Mouse (Mus musculus): ENCODE data around the gene Slc38a1. TPM values are rescaled to one million over a fixed set of nuclear protein-coding genes. Genes with fewer than 3 reads are reported as not detected.

Slc38a1 gene
- total and polyA plus RNA-seq, 3 experiments = 22.5 to 79.0 (median 39.4) TPM

- Histone ChIP-seq H3K36me3 (replicated peaks in 1 of 2; ENCODE audit: control insufficient read depth in 1 of 2, insufficient read depth in 1 of 2, low read length in 1 of 2) (peaks cover 58 to 70% of the 10 kb centered on the region in 2 experiments), H3K4me3 (replicated peaks in 1 of 3; ENCODE audit: low read depth in 2 of 3, low read length in 2 of 3, poor library complexity in 1 of 3) (no peak overlapping the region), H3K27me3 (replicated peaks) (no peaks in the 10 kb centered on the region), H3K4me1 (ENCODE audit: control insufficient read depth in 1 of 2, insufficient read depth in 2 of 2) (peaks cover 3 to 49% of the 10 kb centered on the region in 2 experiments; a peak in 3 of 4 replicates), H3K79me2 (replicated peaks; ENCODE audit: control insufficient read depth, extremely low read depth, insufficient read depth, poor library complexity, severe bottlenecking) (no peaks in the 10 kb centered on the region), H3K9me3 (replicated peaks; ENCODE audit: low read length) (no peaks in the 10 kb centered on the region), H3K27ac (ENCODE audit: insufficient read depth, low read depth) (no peak overlapping the region), H3K4me2 (ENCODE audit: insufficient read depth, low read depth, poor library complexity, severe bottlenecking) (no peak overlapping the region), H3K9ac (ENCODE audit: insufficient read depth, low read depth) (no peak overlapping the region)
- DNase-seq (ENCODE audit: extremely low read depth) = no peak
- dilution Hi-C loops (cut with MboI; ENCODE audit: extremely low pct_ligation_motif_present, extremely low pct_unique_long_range_greater_than_20kb, low sequenced_read_pairs) = no loop called here
- in situ Hi-C loops (cut with MboI; ENCODE audit: low pct_ligation_motif_present, low pct_unique_long_range_greater_than_20kb, low sequenced_read_pairs) = loop anchor here (25.0 kb wide), 1 partner anchor 248 kb away; no protein-coding TSS in a partner anchor
- no peak for TF ChIP-seq SMC3 (IDR thresholded peaks at IDR 0.05; ENCODE audit: low read depth, low read length)
- TF ChIP-seq KAT2A (IDR thresholded peaks at IDR 0.05; ENCODE audit: insufficient replicate concordance, low read length) = no peak
- no peak for TF ChIP-seq PAX5 (IDR thresholded peaks at IDR 0.05; ENCODE audit: low read length)
- TF ChIP-seq IRF4 (IDR thresholded peaks at IDR 0.05; ENCODE audit: low read depth, low read length) = no peak
- TF ChIP-seq MAZ (IDR thresholded peaks at IDR 0.05; ENCODE audit: low read depth, low read length) = no peak
- no peak for TF ChIP-seq USF1 (IDR thresholded peaks at IDR 0.05; ENCODE audit: low read depth, low read length)
- TF ChIP-seq UBTF (IDR thresholded peaks at IDR 0.05; ENCODE audit: low read depth, low read length) = no peak
- TF ChIP-seq MYC (IDR thresholded peaks at IDR 0.05; ENCODE audit: low read depth, low read length) = no peak
- TF ChIP-seq TCF12 (IDR thresholded peaks at IDR 0.05; ENCODE audit: low read depth, low read length) = no peak
These were observed 46.1 kb upstream of the Slc38a1 start for GRCm38 (mm10) chr15:96688784-96689318.

GRCm38 (mm10) chr15:96688036-96688435 is 45.3 kb upstream of the Slc38a1 start:
- no peak overlapping the region for H3K4me2 ChIP-seq (ENCODE audit: insufficient read depth, low read depth, poor library complexity, severe bottlenecking)
- peaks cover 3 to 42% of the 10 kb centered on the region in 2 experiments; a peak in 3 of 4 replicates for H3K4me1 ChIP-seq (ENCODE audit: control insufficient read depth in 1 of 2, insufficient read depth in 2 of 2)
- no peaks in the 10 kb centered on the region for H3K79me2 ChIP-seq (replicated peaks; ENCODE audit: control insufficient read depth, extremely low read depth, insufficient read depth, poor library complexity, severe bottlenecking)
- TF ChIP-seq SMC3 (IDR thresholded peaks at IDR 0.05; ENCODE audit: low read depth, low read length) = no peak
- no peak for TF ChIP-seq RAD21 (IDR thresholded peaks at IDR 0.05; ENCODE audit: low read depth, low read length)
- TF ChIP-seq POLR2AphosphoS2 (IDR thresholded peaks at IDR 0.05; ENCODE audit: low read depth, low read length) = peak; percentile 72
- no peak for DNase-seq (ENCODE audit: extremely low read depth)
- in situ Hi-C loops (cut with MboI; ENCODE audit: low pct_ligation_motif_present, low pct_unique_long_range_greater_than_20kb, low sequenced_read_pairs) (loop anchor here (25.0 kb wide), 1 partner anchor 249 kb away; no protein-coding TSS in a partner anchor), dilution Hi-C loops (cut with MboI; ENCODE audit: extremely low pct_ligation_motif_present, extremely low pct_unique_long_range_greater_than_20kb, low sequenced_read_pairs) (no loop called here)
- H3K4me3 ChIP-seq (replicated peaks in 1 of 3; ENCODE audit: low read depth in 2 of 3, low read length in 2 of 3, poor library complexity in 1 of 3) = no peak overlapping the region
- H3K27me3 ChIP-seq (replicated peaks) = no peaks in the 10 kb centered on the region
- no peak overlapping the region for H3K9ac ChIP-seq (ENCODE audit: insufficient read depth, low read depth)
- no peak overlapping the region for H3K27ac ChIP-seq (ENCODE audit: insufficient read depth, low read depth)
- peaks cover 50 to 62% of the 10 kb centered on the region in 2 experiments for H3K36me3 ChIP-seq (replicated peaks in 1 of 2; ENCODE audit: control insufficient read depth in 1 of 2, insufficient read depth in 1 of 2, low read length in 1 of 2)
- H3K9me3 ChIP-seq (replicated peaks; ENCODE audit: low read length) = no peaks in the 10 kb centered on the region

- Histone ChIP-seq H3K9ac (ENCODE audit: insufficient read depth, low read depth) (no peak overlapping the region), H3K4me2 (ENCODE audit: insufficient read depth, low read depth, poor library complexity, severe bottlenecking) (no peak overlapping the region), H3K27me3 (replicated peaks) (no peaks in the 10 kb centered on the region), H3K27ac (ENCODE audit: insufficient read depth, low read depth) (no peak overlapping the region), H3K36me3 (replicated peaks in 1 of 2; ENCODE audit: control insufficient read depth in 1 of 2, insufficient read depth in 1 of 2, low read length in 1 of 2) (peaks cover 43 to 55% of the 10 kb centered on the region in 2 experiments), H3K4me3 (replicated peaks in 1 of 3; ENCODE audit: low read depth in 2 of 3, low read length in 2 of 3, poor library complexity in 1 of 3) (no peak overlapping the region), H3K79me2 (replicated peaks; ENCODE audit: control insufficient read depth, extremely low read depth, insufficient read depth, poor library complexity, severe bottlenecking) (no peaks in the 10 kb centered on the region), H3K9me3 (replicated peaks; ENCODE audit: low read length) (no peaks in the 10 kb centered on the region), H3K4me1 (ENCODE audit: control insufficient read depth in 1 of 2, insufficient read depth in 2 of 2) (peaks cover 3 to 36% of the 10 kb centered on the region in 2 experiments; a peak in 3 of 4 replicates)
- in situ Hi-C loops (cut with MboI; ENCODE audit: low pct_ligation_motif_present, low pct_unique_long_range_greater_than_20kb, low sequenced_read_pairs) = loop anchor here (25.0 kb wide), 1 partner anchor 250 kb away; no protein-coding TSS in a partner anchor
- dilution Hi-C loops (cut with MboI; ENCODE audit: extremely low pct_ligation_motif_present, extremely low pct_unique_long_range_greater_than_20kb, low sequenced_read_pairs) = no loop called here
- TF ChIP-seq UBTF (IDR thresholded peaks at IDR 0.05; ENCODE audit: low read depth, low read length) (no peak), SIN3A (IDR thresholded peaks at IDR 0.05; ENCODE audit: low read length) (no peak), EP300 (IDR thresholded peaks at IDR 0.05; ENCODE audit: low read length) (no peak), ZNF384 (IDR thresholded peaks at IDR 0.05; ENCODE audit: low read depth, low read length) (no peak), MAFK (IDR thresholded peaks at IDR 0.05; ENCODE audit: insufficient replicate concordance, low read length) (no peak), ZMIZ1 (IDR thresholded peaks at IDR 0.05; ENCODE audit: low read depth, low read length) (no peak), ETS1 (conservative IDR thresholded peaks at IDR 0.05; ENCODE audit: low read depth, low read length) (no peak), PAX5 (IDR thresholded peaks at IDR 0.05; ENCODE audit: low read length) (no peak), ELF1 (IDR thresholded peaks at IDR 0.05; ENCODE audit: low read depth, low read length) (no peak), TBP (conservative IDR thresholded peaks at IDR 0.05; ENCODE audit: low read depth, low read length) (no peak), ZC3H11A (IDR thresholded peaks at IDR 0.05; ENCODE audit: low read depth, low read length) (no peak)
- DNase-seq (ENCODE audit: extremely low read depth) = no peak
These were observed 44.7 kb upstream of the Slc38a1 start for GRCm38 (mm10) chr15:96687366-96687765.

Measured in CH12.LX (cell line).